29 mouse cellular contexts compared by ENCODE assay signal in genomic region chr12:89568723-89569377, GRCm38 (mm10).
DNase-seq lines count a peak whose midpoint lies in the region; ATAC-seq and TF ChIP-seq lines count a peak whose summit lies in the region.
"Had no signal": no experiment of that assay in that cellular context is flagged by ENCODE, and none has a peak within 500 bp of the region (broad histone marks: within the 10 kb centered on the region; RNA-seq: fewer than 3 reads in every experiment).

No protein-coding gene starts in this region.

- no peak overlapping the region for H3K9ac ChIP-seq in midbrain, postnatal 0 days (replicated peaks; ENCODE audit: low read length, poor library complexity, severe bottlenecking)
- no peak overlapping the region for H3K9ac ChIP-seq in midbrain, embryonic 14.5 days (replicated peaks; ENCODE audit: low read length)
- H3K9ac ChIP-seq in hindbrain, embryonic 14.5 days = no peak overlapping the region
- H3K9ac ChIP-seq: embryonic facial prominence, embryonic 13.5 days; liver, embryonic 14.5 days had no signal

- TF ChIP-seq CTCF in midbrain, postnatal 0 days (IDR thresholded peaks at IDR 0.05) = no peak

- H3K9me3 ChIP-seq in midbrain, postnatal 0 days (ENCODE audit: low read length) = no peaks in the 10 kb centered on the region
- H3K9me3 ChIP-seq in midbrain, embryonic 14.5 days (ENCODE audit: control insufficient read depth, low read length) = no peaks in the 10 kb centered on the region
- no peaks in the 10 kb centered on the region for H3K9me3 ChIP-seq in hindbrain, embryonic 14.5 days (ENCODE audit: control insufficient read depth, low read length)
- H3K9me3 ChIP-seq: embryonic facial prominence, embryonic 13.5 days; forebrain, embryonic 10.5 days had no signal

- no peak overlapping the region for H3K27ac ChIP-seq in midbrain, postnatal 0 days (ENCODE audit: low read depth, low read length)
- no peak overlapping the region for H3K27ac ChIP-seq in midbrain, embryonic 14.5 days (replicated peaks; ENCODE audit: low read depth, low read length)
- H3K27ac ChIP-seq in hindbrain, embryonic 14.5 days = no peak overlapping the region
- H3K27ac ChIP-seq: embryonic facial prominence, embryonic 13.5 days; forebrain, embryonic 10.5 days; liver, embryonic 14.5 days; macrophage; stomach, postnatal 0 days had no signal

- H3K4me1 ChIP-seq in midbrain, postnatal 0 days (ENCODE audit: insufficient read depth, low read length) = no peaks in the 10 kb centered on the region
- H3K4me1 ChIP-seq in midbrain, embryonic 14.5 days (ENCODE audit: control insufficient read depth, insufficient read depth, low read length) = no peaks in the 10 kb centered on the region
- H3K4me1 ChIP-seq in hindbrain, embryonic 14.5 days (replicated peaks; ENCODE audit: control insufficient read depth, insufficient read depth, low read length) = 0 out of 2 replicates have a peak, but pooled peaks cover 6% of the 10 kb centered on the region
- H3K4me1 ChIP-seq: embryonic facial prominence, embryonic 13.5 days had no signal

- no peak overlapping the region for H3K4me3 ChIP-seq in midbrain, postnatal 0 days (ENCODE audit: low read depth, low read length)
- no peak overlapping the region for H3K4me3 ChIP-seq in midbrain, embryonic 14.5 days (replicated peaks; ENCODE audit: low read depth, low read length)
- no peak overlapping the region for H3K4me3 ChIP-seq in hindbrain, embryonic 14.5 days (replicated peaks; ENCODE audit: low read length)
- H3K4me3 ChIP-seq: embryonic facial prominence, embryonic 13.5 days; forebrain, embryonic 10.5 days had no signal

- no peaks in the 10 kb centered on the region for H3K27me3 ChIP-seq in midbrain, postnatal 0 days (ENCODE audit: insufficient read depth, low read length)
- H3K27me3 ChIP-seq in midbrain, embryonic 14.5 days (ENCODE audit: control insufficient read depth, insufficient read depth, low read length) = no peaks in the 10 kb centered on the region
- no peaks in the 10 kb centered on the region for H3K27me3 ChIP-seq in hindbrain, embryonic 14.5 days (ENCODE audit: control insufficient read depth, insufficient read depth, low read length)
- H3K27me3 ChIP-seq: embryonic facial prominence, embryonic 13.5 days had no signal

- no peaks in the 10 kb centered on the region for H3K36me3 ChIP-seq in midbrain, postnatal 0 days (ENCODE audit: insufficient read depth, low read length)
- no peaks in the 10 kb centered on the region for H3K36me3 ChIP-seq in midbrain, embryonic 14.5 days (ENCODE audit: control insufficient read depth, insufficient read depth, low read length)
- no peaks in the 10 kb centered on the region for H3K36me3 ChIP-seq in hindbrain, embryonic 14.5 days (replicated peaks; ENCODE audit: control insufficient read depth, insufficient read depth)
- H3K36me3 ChIP-seq: embryonic facial prominence, embryonic 13.5 days; forebrain, embryonic 10.5 days had no signal

- peak; percentile 26 for DNase-seq in midbrain, postnatal 0 days (ENCODE audit: low spot score)
- no peak for DNase-seq in midbrain, embryonic 14.5 days
- peak; percentile 8 for DNase-seq in embryo, embryonic 11 days
- DNase-seq in hindbrain, embryonic 14.5 days (ENCODE audit: low spot score) = no peak
- DNase-seq in thymus, postnatal 36 days = no peak
- DNase-seq: adrenal gland, adult 2 months; adrenal gland, postnatal 36 days; cerebellum, adult 2 months; cerebellum, postnatal 14 days; heart, postnatal 14 days; kidney, adult 9 months; kidney, postnatal 10 days; layer of hippocampus, postnatal 36 days; liver; lung, adult 2 months; lung, postnatal 10 days; right cerebral cortex, adult 18-20 months; thymus, adult 18-20 months; thymus, postnatal 4 days had no signal

- 95% methylated on average over 6 of the region's 6 CpGs for WGBS in midbrain, postnatal 0 days
- 88% methylated on average over 6 of the region's 6 CpGs for WGBS in midbrain, embryonic 14.5 days
- WGBS in hindbrain, embryonic 14.5 days = 57% methylated on average over 6 of the region's 6 CpGs

- H3K4me2 ChIP-seq in midbrain, postnatal 0 days (ENCODE audit: low read depth, low read length, poor library complexity, severe bottlenecking) = no peak overlapping the region
- H3K4me2 ChIP-seq in midbrain, embryonic 14.5 days (ENCODE audit: low read length) = no peak overlapping the region
- H3K4me2 ChIP-seq in hindbrain, embryonic 14.5 days (replicated peaks) = no peak overlapping the region
- H3K4me2 ChIP-seq: embryonic facial prominence, embryonic 13.5 days; midbrain, embryonic 11.5 days had no signal

- no peak for ATAC-seq in midbrain, postnatal 0 days (ENCODE audit: low FRiP score)
- ATAC-seq in midbrain, embryonic 14.5 days (ENCODE audit: low FRiP score, low TSS enrichment) = no peak
- ATAC-seq in hindbrain, embryonic 14.5 days (ENCODE audit: low FRiP score) = peak; percentile 43; the same call in 1 of the 2 replicates
- ATAC-seq in megakaryocyte progenitor cell, adult 5-6 weeks (replicated peaks; ENCODE audit: poor library complexity) = no peak
- no peak for ATAC-seq in megakaryocyte-erythroid progenitor cell, adult 5-6 weeks (replicated peaks; ENCODE audit: low FRiP score, low TSS enrichment, poor library complexity, severe bottlenecking)
- ATAC-seq: forebrain, embryonic 16.5 days; intestine, postnatal 0 days had no signal

Comparison
In these comparisons a context has a peak if more than half of its experiments do, and no peak if none do; other contexts are left out.
1. DNase-seq: peak in midbrain, postnatal 0 days (single experiment) and embryo, embryonic 11 days (single experiment); none in midbrain, embryonic 14.5 days (single experiment), hindbrain, embryonic 14.5 days (single experiment) and thymus, postnatal 36 days (0 of 2).